Mouse (Mus musculus) liver, embryonic 14.5 days (tissue): ENCODE measurements at regions not wholly inside any gene's neighbourhood (a gene's known extent, or its start where the extent isn't known, plus 50 kb on each side); places are given as distances from the start of the nearest gene placed in this dataset.

Experiments
- CTCF ChIP-seq: IDR thresholded peaks from 2 replicates; pipeline ENCODE4 v1.5.1; 2016; ENCODE audit warnings: antibody characterized with exemption, low read depth, control low read depth
- EP300 ChIP-seq: IDR thresholded peaks from 2 replicates; pipeline ENCODE4 v1.6.1; 2016; ENCODE audit warnings: antibody characterized with exemption, low read depth

DNA sequence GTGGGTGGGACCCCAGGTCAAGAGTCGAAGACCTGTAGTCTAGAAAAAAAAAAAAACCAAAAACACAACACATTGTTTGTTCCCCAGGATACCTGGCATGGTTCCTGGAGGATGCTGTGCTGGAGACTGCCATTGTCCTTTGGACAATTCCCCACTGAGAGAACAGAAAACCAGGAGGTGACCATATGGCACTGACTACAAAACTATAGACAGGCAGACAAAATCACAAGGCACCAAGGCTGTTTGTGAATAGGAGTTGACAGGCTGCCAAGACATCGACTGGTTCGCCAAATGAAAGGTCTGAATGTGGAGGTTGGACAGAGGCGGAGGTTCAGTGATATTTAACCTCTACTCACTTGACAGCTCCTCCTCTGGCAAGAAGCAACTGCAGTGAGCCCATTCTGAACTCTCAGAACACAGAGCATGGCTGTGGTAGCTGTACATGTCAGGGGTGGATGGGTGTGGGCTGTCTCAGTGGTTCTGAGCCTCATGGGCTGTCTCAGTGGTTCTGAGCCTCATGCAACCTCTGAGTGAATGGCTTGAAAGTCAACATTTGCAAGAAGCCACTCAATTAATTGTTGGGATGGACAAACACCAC lies 589.0 kb upstream of the BB014433 start:
- no peak for TF ChIP-seq EP300
- no peak for TF ChIP-seq CTCF
